Mouse (Mus musculus): ENCODE results near the gene H2al1j. TPM values are rescaled to one million over a fixed set of nuclear protein-coding genes. Genes with fewer than 3 reads are reported as not detected.
"Not testable (repeated sequence)": the region's sequence is repeated elsewhere in the genome, so short reads cannot be mapped to it uniquely, and the experiment has no call there.

H2al1j gene
- polyA plus RNA-seq, 1 experiment from 2014 or later, result not detected

DNA sequence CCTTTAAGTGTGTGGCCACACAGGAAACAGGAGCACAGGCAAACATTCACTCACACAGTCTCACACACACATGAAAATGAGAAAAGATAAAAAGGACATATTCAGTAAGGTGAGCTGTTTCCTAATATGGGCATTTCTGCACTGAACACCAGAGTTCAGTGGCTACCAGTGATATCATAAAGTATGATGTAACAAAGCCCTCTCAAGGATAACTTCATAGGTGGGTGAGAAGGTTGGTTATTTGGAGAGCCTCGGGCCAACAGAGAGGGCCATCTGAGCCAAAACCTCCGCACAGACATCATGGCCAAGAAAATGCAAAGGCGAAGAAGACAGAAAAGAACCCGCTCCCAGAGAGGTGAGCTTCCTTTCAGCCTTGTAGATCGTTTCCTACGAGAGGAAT, 12.8 kb upstream of the H2al1j start, which contains the start of gene H2al1f:
Gene H2al1f (plus strand): TSS at position 301 of the 400 bp plus-strand sequence.
- H3K27me3 ChIP-seq (ENCODE audit: control insufficient read depth, insufficient read depth, low read length); H3K4me1 ChIP-seq (ENCODE audit: control insufficient read depth, insufficient read depth, low read length); ATAC-seq (ENCODE audit: low FRiP score, low TSS enrichment); H3K4me3 ChIP-seq (ENCODE audit: low read length); H3K4me2 ChIP-seq (replicated peaks; ENCODE audit: low read depth, low read length); H3K9me3 ChIP-seq (ENCODE audit: control insufficient read depth, low read length); H3K36me3 ChIP-seq (ENCODE audit: control insufficient read depth, insufficient read depth, low read length); H3K9ac ChIP-seq (ENCODE audit: low read depth, low read length); H3K27ac ChIP-seq (ENCODE audit: low read depth, low read length): not testable (repeated sequence)
- no CpG with 5 or more reads among the region's 6 CpGs for WGBS

DNA sequence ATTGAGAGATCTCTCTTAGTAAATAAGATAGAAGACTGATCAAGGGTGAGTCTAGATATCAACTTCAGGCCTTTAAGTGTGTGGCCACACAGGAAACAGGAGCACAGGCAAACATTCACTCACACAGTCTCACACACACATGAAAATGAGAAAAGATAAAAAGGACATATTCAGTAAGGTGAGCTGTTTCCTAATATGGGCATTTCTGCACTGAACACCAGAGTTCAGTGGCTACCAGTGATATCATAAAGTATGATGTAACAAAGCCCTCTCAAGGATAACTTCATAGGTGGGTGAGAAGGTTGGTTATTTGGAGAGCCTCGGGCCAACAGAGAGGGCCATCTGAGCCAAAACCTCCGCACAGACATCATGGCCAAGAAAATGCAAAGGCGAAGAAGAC, 9.7 kb upstream of the H2al1j start, which contains the start of gene H2al1g:
Gene H2al1g (plus strand): TSS at position 301 of the 400 bp plus-strand sequence.
- WGBS, result no CpG with 5 or more reads among the region's 3 CpGs
- not testable (repeated sequence) for H3K9ac ChIP-seq (ENCODE audit: low read depth, low read length); H3K9me3 ChIP-seq (ENCODE audit: control insufficient read depth, low read length); H3K4me2 ChIP-seq (replicated peaks; ENCODE audit: low read depth, low read length); H3K36me3 ChIP-seq (ENCODE audit: control insufficient read depth, insufficient read depth, low read length); H3K4me1 ChIP-seq (ENCODE audit: control insufficient read depth, insufficient read depth, low read length); H3K27me3 ChIP-seq (ENCODE audit: control insufficient read depth, insufficient read depth, low read length); H3K4me3 ChIP-seq (ENCODE audit: low read length); H3K27ac ChIP-seq (ENCODE audit: low read depth, low read length); ATAC-seq (ENCODE audit: low FRiP score, low TSS enrichment)

DNA sequence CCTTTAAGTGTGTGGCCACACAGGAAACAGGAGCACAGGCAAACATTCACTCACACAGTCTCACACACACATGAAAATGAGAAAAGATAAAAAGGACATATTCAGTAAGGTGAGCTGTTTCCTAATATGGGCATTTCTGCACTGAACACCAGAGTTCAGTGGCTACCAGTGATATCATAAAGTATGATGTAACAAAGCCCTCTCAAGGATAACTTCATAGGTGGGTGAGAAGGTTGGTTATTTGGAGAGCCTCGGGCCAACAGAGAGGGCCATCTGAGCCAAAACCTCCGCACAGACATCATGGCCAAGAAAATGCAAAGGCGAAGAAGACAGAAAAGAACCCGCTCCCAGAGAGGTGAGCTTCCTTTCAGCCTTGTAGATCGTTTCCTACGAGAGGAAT, 6.4 kb upstream of the H2al1j start, which contains the start of gene H2al1h:
Gene H2al1h (plus strand): TSS at position 301 of the 400 bp plus-strand sequence.
- not testable (repeated sequence) for H3K4me2 ChIP-seq (replicated peaks; ENCODE audit: low read depth, low read length); H3K27ac ChIP-seq (ENCODE audit: low read depth, low read length); H3K36me3 ChIP-seq (ENCODE audit: control insufficient read depth, insufficient read depth, low read length); H3K4me1 ChIP-seq (ENCODE audit: control insufficient read depth, insufficient read depth, low read length); H3K4me3 ChIP-seq (ENCODE audit: low read length); H3K9ac ChIP-seq (ENCODE audit: low read depth, low read length); H3K9me3 ChIP-seq (ENCODE audit: control insufficient read depth, low read length); ATAC-seq (ENCODE audit: low FRiP score, low TSS enrichment); H3K27me3 ChIP-seq (ENCODE audit: control insufficient read depth, insufficient read depth, low read length)
- WGBS, result no CpG with 5 or more reads among the region's 6 CpGs

DNA sequence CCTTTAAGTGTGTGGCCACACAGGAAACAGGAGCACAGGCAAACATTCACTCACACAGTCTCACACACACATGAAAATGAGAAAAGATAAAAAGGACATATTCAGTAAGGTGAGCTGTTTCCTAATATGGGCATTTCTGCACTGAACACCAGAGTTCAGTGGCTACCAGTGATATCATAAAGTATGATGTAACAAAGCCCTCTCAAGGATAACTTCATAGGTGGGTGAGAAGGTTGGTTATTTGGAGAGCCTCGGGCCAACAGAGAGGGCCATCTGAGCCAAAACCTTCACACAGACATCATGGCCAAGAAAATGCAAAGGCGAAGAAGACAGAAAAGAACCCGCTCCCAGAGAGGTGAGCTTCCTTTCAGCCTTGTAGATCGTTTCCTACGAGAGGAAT, 3.3 kb upstream of the H2al1j start, which contains the start of gene H2al1i:
Gene H2al1i (plus strand): TSS at position 301 of the 400 bp plus-strand sequence.
- H3K36me3 ChIP-seq (ENCODE audit: control insufficient read depth, insufficient read depth, low read length); H3K9ac ChIP-seq (ENCODE audit: low read depth, low read length); ATAC-seq (ENCODE audit: low FRiP score, low TSS enrichment); H3K27ac ChIP-seq (ENCODE audit: low read depth, low read length); H3K4me2 ChIP-seq (replicated peaks; ENCODE audit: low read depth, low read length); H3K4me1 ChIP-seq (ENCODE audit: control insufficient read depth, insufficient read depth, low read length); H3K4me3 ChIP-seq (ENCODE audit: low read length); H3K9me3 ChIP-seq (ENCODE audit: control insufficient read depth, low read length); H3K27me3 ChIP-seq (ENCODE audit: control insufficient read depth, insufficient read depth, low read length): not testable (repeated sequence)
- 83% methylated on average over 3 of the region's 5 CpGs for WGBS

DNA sequence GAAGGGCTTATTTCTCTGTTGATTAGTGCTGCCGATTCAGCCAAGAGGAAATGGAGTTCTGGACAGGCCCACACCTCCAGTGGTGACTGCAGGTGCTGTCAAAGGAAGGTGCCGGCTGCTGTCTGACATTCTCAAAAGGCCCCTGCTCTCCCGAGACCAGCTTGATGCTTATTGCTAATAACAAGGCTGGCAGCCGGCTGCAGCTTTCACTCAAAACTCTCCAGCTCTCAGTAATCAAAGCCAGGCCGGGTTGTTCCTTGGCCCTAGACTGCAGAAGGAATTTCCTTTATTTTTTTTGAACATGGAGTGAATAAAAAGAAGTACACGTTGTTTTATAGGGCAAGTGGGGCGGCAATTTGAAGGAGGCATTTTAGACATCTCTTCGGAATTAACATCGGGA, 18.1 kb downstream of the H2al1j start:
- H3K9ac ChIP-seq (ENCODE audit: low read depth, low read length), result no peak overlapping the region
- no peak overlapping the region for H3K4me2 ChIP-seq (replicated peaks; ENCODE audit: low read depth, low read length)
- WGBS, result 73% methylated on average over 9 of the region's 9 CpGs
- no peaks in the 10 kb centered on the region for H3K9me3 ChIP-seq (ENCODE audit: control insufficient read depth, low read length)
- H3K4me3 ChIP-seq (ENCODE audit: low read length), result no peak overlapping the region
- no peaks in the 10 kb centered on the region for H3K4me1 ChIP-seq (ENCODE audit: control insufficient read depth, insufficient read depth, low read length)
- no peaks in the 10 kb centered on the region for H3K27me3 ChIP-seq (ENCODE audit: control insufficient read depth, insufficient read depth, low read length)
- no peaks in the 10 kb centered on the region for H3K36me3 ChIP-seq (ENCODE audit: control insufficient read depth, insufficient read depth, low read length)
- no peak for ATAC-seq (ENCODE audit: low FRiP score, low TSS enrichment)
- H3K27ac ChIP-seq (ENCODE audit: low read depth, low read length), result no peak overlapping the region

DNA sequence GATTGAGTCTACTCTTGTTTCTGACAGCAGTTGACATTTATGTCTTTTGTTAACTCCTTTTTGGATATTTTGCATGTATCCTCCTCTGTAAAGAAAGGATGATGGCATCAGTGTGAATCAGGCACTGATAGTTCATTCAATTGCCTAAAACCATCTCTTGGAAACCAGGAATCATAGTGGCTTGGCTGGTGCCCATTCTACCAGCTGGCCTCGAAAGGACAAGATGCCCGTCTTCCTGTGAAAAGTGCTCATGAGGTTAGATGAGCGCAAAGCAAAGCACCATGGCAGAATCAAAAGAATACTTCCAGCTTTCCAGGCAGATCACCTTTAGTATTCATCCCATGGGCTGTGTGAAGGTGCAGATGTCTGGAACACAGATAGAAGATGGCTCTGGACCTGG, 19.1 kb downstream of the H2al1j start:
- Histone ChIP-seq H3K27me3 (ENCODE audit: control insufficient read depth, insufficient read depth, low read length) (no peaks in the 10 kb centered on the region), H3K36me3 (ENCODE audit: control insufficient read depth, insufficient read depth, low read length) (no peaks in the 10 kb centered on the region), H3K27ac (ENCODE audit: low read depth, low read length) (no peak overlapping the region), H3K4me2 (replicated peaks; ENCODE audit: low read depth, low read length) (no peak overlapping the region), H3K9ac (ENCODE audit: low read depth, low read length) (no peak overlapping the region), H3K4me1 (ENCODE audit: control insufficient read depth, insufficient read depth, low read length) (no peaks in the 10 kb centered on the region), H3K4me3 (ENCODE audit: low read length) (no peak overlapping the region), H3K9me3 (ENCODE audit: control insufficient read depth, low read length) (no peaks in the 10 kb centered on the region)
- 93% methylated on average over 3 of the region's 3 CpGs for WGBS
- no peak for ATAC-seq (ENCODE audit: low FRiP score, low TSS enrichment)

DNA sequence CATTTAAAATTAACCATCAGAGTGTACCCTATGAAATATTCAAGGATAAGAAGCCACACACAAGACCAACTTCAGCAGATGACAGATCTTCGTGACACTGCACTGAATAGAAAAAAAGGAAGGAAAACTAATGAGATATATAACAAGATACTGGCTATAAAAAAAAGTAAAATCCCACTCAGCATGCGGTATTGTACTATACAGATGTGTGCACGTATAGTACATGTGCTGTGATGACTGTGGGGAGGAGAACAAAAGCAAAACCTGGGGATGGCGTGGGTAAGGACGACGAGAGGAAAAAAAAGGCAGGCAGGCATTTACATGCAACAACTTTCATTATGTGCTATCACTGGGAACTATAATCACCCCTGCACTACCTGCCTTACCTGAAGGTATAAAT, 33.2 kb downstream of the H2al1j start:
- no peak overlapping the region for H3K27ac ChIP-seq (ENCODE audit: low read depth, low read length)
- no peaks in the 10 kb centered on the region for H3K4me1 ChIP-seq (ENCODE audit: control insufficient read depth, insufficient read depth, low read length)
- no peaks in the 10 kb centered on the region for H3K9me3 ChIP-seq (ENCODE audit: control insufficient read depth, low read length)
- no peak overlapping the region for H3K4me2 ChIP-seq (replicated peaks; ENCODE audit: low read depth, low read length)
- H3K36me3 ChIP-seq (ENCODE audit: control insufficient read depth, insufficient read depth, low read length), result no peaks in the 10 kb centered on the region
- 84% methylated on average over 6 of the region's 6 CpGs for WGBS
- no peak overlapping the region for H3K4me3 ChIP-seq (ENCODE audit: low read length)
- no peak overlapping the region for H3K9ac ChIP-seq (ENCODE audit: low read depth, low read length)
- ATAC-seq (ENCODE audit: low FRiP score, low TSS enrichment), result no peak
- H3K27me3 ChIP-seq (ENCODE audit: control insufficient read depth, insufficient read depth, low read length), result peaks cover 3% of the 10 kb centered on the region; the same call in 1 of the 2 replicates

DNA sequence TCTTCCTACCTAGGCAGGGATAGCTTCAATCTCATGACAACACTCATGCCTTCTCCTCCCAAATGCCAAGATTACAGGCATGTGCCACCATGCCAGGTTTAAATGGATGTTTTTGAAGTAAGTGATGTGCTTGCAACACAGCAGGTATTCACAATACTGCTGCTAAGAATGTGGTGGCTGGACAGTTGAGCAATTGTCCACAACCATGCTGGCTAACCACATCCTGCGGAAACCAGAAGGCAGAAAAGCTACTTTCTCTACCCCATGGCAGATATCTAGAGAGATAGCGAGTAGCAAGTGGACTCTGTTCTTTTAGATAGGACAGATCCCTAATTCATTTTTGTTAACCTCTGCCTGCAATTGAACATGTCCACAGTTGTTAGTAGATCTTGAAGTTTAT, 33.6 kb downstream of the H2al1j start:
- Histone ChIP-seq H3K36me3 (ENCODE audit: control insufficient read depth, insufficient read depth, low read length) (no peaks in the 10 kb centered on the region), H3K27ac (ENCODE audit: low read depth, low read length) (no peak overlapping the region), H3K4me2 (replicated peaks; ENCODE audit: low read depth, low read length) (no peak overlapping the region), H3K4me1 (ENCODE audit: control insufficient read depth, insufficient read depth, low read length) (no peaks in the 10 kb centered on the region), H3K4me3 (ENCODE audit: low read length) (no peak overlapping the region), H3K9ac (ENCODE audit: low read depth, low read length) (no peak overlapping the region), H3K9me3 (ENCODE audit: control insufficient read depth, low read length) (no peaks in the 10 kb centered on the region), H3K27me3 (ENCODE audit: control insufficient read depth, insufficient read depth, low read length) (peaks cover 3% of the 10 kb centered on the region; the same call in 1 of the 2 replicates)
- no peak for ATAC-seq (ENCODE audit: low FRiP score, low TSS enrichment)
- WGBS, result 84% methylated on average over 2 of the region's 2 CpGs

DNA sequence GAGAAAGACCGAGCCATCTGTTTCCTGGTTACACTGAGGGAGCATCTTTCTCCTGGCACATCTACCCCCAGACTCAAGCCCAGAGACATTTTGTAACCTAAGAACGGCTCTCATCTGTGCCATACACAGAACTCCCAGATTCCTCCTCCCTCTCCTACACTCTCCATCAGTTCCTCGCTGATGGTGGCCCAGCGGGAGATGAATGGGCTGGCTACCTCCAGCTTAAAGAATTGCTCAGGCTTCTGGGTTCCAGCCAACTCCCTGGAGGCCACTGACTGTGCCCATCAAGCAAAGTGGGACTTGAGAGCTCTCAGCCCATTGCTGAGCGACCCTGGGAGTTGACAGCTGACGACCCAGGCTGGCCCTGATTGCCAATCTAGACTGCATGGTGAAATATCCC, 36.3 kb downstream of the H2al1j start:
- Histone ChIP-seq H3K27ac (ENCODE audit: low read depth, low read length) (no peak overlapping the region), H3K9me3 (ENCODE audit: control insufficient read depth, low read length) (no peaks in the 10 kb centered on the region), H3K36me3 (ENCODE audit: control insufficient read depth, insufficient read depth, low read length) (no peaks in the 10 kb centered on the region), H3K27me3 (ENCODE audit: control insufficient read depth, insufficient read depth, low read length) (peaks cover 3% of the 10 kb centered on the region; the same call in 1 of the 2 replicates), H3K9ac (ENCODE audit: low read depth, low read length) (no peak overlapping the region), H3K4me1 (ENCODE audit: control insufficient read depth, insufficient read depth, low read length) (no peaks in the 10 kb centered on the region), H3K4me2 (replicated peaks; ENCODE audit: low read depth, low read length) (no peak overlapping the region), H3K4me3 (ENCODE audit: low read length) (no peak overlapping the region)
- WGBS, result 69% methylated on average over 6 of the region's 6 CpGs
- no peak for ATAC-seq (ENCODE audit: low FRiP score, low TSS enrichment)

Measured in kidney, embryonic 14.5 days (tissue).